ENCODE assay signal across 1 mouse cellular context in the genomic region with DNA sequence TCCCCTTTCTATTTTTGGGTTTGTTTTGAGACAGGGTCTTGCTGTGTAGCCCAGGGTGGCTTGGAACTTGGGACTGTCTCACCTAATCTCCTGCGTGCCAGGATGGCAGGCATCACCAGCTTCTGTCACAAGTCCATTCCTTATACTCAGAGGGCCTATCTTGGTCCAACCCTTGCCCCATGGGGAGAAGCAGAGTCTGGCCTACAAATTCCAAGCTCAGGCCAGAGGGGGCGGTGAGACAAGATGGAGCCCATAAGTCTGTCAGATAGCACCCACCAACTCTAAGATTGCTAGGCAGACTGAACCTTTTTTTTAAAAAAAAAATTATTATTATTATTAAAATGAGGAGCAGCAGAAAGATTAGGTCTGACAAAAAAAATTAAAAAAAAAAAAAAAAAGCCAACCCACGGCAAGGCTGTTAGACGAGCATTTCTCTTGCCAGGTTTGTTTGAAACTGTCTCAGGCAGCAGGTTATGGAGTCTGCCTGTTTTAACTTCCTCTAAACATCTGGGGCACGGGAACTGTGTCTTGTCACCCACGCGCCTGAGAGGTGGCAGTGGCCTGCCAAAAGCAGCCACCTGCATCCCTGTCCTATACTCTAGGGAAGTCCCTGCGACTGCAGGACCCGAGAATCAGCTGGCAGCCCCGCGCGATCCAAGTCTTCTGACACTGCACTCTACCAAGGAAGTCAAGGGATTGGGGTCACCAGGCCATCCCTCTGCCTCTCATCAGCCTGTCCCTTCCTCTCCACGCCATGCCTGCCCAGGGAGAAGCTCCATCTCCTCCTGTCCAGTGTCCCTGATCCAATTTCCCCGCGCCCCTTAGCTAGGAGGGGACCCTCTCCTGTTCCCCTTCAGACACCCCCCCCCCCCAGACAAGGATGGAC.
TF ChIP-seq lines count a peak whose summit lies in the region.

No protein-coding gene starts in this region.

TF ChIP-seq in CH12.LX, 34 proteins besides CTCF, POLR2A, EP300 and RAD21 (continued from another document):
- 0 out of 2 replicates have a peak, but pooled peaks have one; percentile 26 for TF ChIP-seq TCF12 (IDR thresholded peaks at IDR 0.05; ENCODE audit: low read depth, low read length)
- TF ChIP-seq KAT2A (IDR thresholded peaks at IDR 0.05; ENCODE audit: insufficient replicate concordance, low read length): no peak
- TF ChIP-seq MXI1 (IDR thresholded peaks at IDR 0.05; ENCODE audit: low read depth, low read length): no peak
- peak; percentile 7 for TF ChIP-seq IRF4 (IDR thresholded peaks at IDR 0.05; ENCODE audit: low read depth, low read length)
- TF ChIP-seq USF2 (conservative IDR thresholded peaks at IDR 0.05; ENCODE audit: low read depth, low read length): no peak
- no peak for TF ChIP-seq PAX5 (IDR thresholded peaks at IDR 0.05; ENCODE audit: low read length)
- TF ChIP-seq NRF1 (IDR thresholded peaks at IDR 0.05; ENCODE audit: low read depth, low read length): peak; percentile 9; the same call in 1 of the 2 replicates
- no peak for TF ChIP-seq JUND (conservative IDR thresholded peaks at IDR 0.05; ENCODE audit: low read depth, low read length)
- peak; percentile 74 for TF ChIP-seq BHLHE40 (IDR thresholded peaks at IDR 0.05; ENCODE audit: low read depth, low read length)
- TF ChIP-seq ETS1 (conservative IDR thresholded peaks at IDR 0.05; ENCODE audit: low read depth, low read length): no peak; the same call in 1 of the 2 replicates
- no peak for TF ChIP-seq GABPA (IDR thresholded peaks at IDR 0.05; ENCODE audit: insufficient replicate concordance, low read depth, low read length)
- no peak; the same call in 1 of the 2 replicates for TF ChIP-seq NELFE (IDR thresholded peaks at IDR 0.05; ENCODE audit: low read depth, low read length)
- TF ChIP-seq CHD2 (IDR thresholded peaks at IDR 0.05; ENCODE audit: low read length): no peak
- 0 out of 2 replicates have a peak, but pooled peaks have one; percentile 8 for TF ChIP-seq ELF1 (IDR thresholded peaks at IDR 0.05; ENCODE audit: low read depth, low read length)
- TF ChIP-seq TBP (conservative IDR thresholded peaks at IDR 0.05; ENCODE audit: low read depth, low read length): no peak
- no peak for TF ChIP-seq UBTF (IDR thresholded peaks at IDR 0.05; ENCODE audit: low read depth, low read length)
- TF ChIP-seq USF1 (IDR thresholded peaks at IDR 0.05; ENCODE audit: low read depth, low read length): no peak
- no peak for TF ChIP-seq POLR2AphosphoS2 (IDR thresholded peaks at IDR 0.05; ENCODE audit: low read depth, low read length)
- TF ChIP-seq JUN (IDR thresholded peaks at IDR 0.05; ENCODE audit: insufficient read depth, low read depth, low read length): no peak
- TF ChIP-seq MYC (IDR thresholded peaks at IDR 0.05; ENCODE audit: low read depth, low read length): 0 out of 2 replicates have a peak, but pooled peaks have one; percentile 31
- no peak for TF ChIP-seq HCFC1 (IDR thresholded peaks at IDR 0.05; ENCODE audit: low read depth, low read length)
- no peak for TF ChIP-seq ZMIZ1 (IDR thresholded peaks at IDR 0.05; ENCODE audit: low read depth, low read length)
- TF ChIP-seq SMC3 (IDR thresholded peaks at IDR 0.05; ENCODE audit: low read depth, low read length): no peak
- no peak for TF ChIP-seq CHD1 (IDR thresholded peaks at IDR 0.05; ENCODE audit: low read depth, low read length)
- TF ChIP-seq ZNF384 (IDR thresholded peaks at IDR 0.05; ENCODE audit: low read depth, low read length): peak; percentile 49
